Mouse (Mus musculus): ENCODE measurements at regions not wholly inside any gene's neighbourhood (a gene's known extent, or its start where the extent isn't known, plus 50 kb on each side); places are given as distances from the start of the nearest gene placed in this dataset.

DNA sequence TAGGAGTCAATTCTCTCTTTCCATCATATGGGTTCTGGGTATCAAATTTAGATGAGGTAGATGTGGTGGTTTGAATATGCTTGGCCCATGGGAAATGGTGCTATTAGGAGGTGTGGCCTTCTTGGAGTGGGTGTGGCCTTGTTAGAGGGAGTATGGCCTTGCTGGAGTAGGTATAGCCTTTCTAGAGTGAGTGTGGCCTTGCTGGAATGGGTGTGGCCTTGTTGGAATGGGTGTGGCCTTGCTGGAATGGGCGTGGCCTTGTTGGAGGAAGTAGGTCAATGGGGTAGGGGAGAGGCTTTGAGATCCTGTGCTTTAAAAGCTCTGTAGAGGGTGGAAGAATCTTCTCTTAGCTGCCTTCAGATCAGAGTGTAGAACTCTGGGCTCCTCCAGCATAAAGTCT is 157.8 kb upstream of the Foxn2 start:
- TF ChIP-seq CTCF (IDR thresholded peaks at IDR 0.05; ENCODE audit: extremely low read depth, insufficient read depth, insufficient read length, insufficient replicate concordance) (no peak), POLR2A (IDR thresholded peaks at IDR 0.05; ENCODE audit: low read depth, low read length) (no peak)
